Mouse (Mus musculus) stomach, embryonic 14.5 days (tissue): ENCODE measurements around the gene Fam20c. TPM values are rescaled to one million over a fixed set of nuclear protein-coding genes. Genes with fewer than 3 reads are reported as not detected.

Source experiments
- ATAC-seq: fragments of 200-750 bp; cut with Nextera tagmentation; 2 replicates; pipeline ENCODE4 v1.8.0; 2017; ENCODE audit warnings: low read depth, moderate TSS enrichment; ENCODE audit not compliant: insufficient number of reproducible peaks, insufficient read depth, low FRiP score
- H3K27ac ChIP-seq: fragments of 300-500 bp; sonication (generic); 2 replicates; pipeline ENCODE4 v1.5.1; 2014; ENCODE audit warnings: mild to moderate bottlenecking, low read length, moderate library complexity, mixed read lengths
- H3K27me3 ChIP-seq: fragments of 300-500 bp; sonication (generic); 2 replicates; pipeline ENCODE4 v1.6.1; 2014; ENCODE audit warnings: low read length, control low read depth, mixed read lengths; ENCODE audit not compliant: control insufficient read depth, insufficient read depth
- H3K36me3 ChIP-seq: fragments of 300-500 bp; sonication (generic); 2 replicates; pipeline ENCODE4 v1.6.1; 2014; ENCODE audit warnings: mild to moderate bottlenecking, control low read depth, low read length, moderate library complexity, mixed read lengths; ENCODE audit not compliant: control insufficient read depth, insufficient read depth
- H3K4me1 ChIP-seq: fragments of 300-500 bp; sonication (generic); 2 replicates; pipeline ENCODE4 v1.6.1; 2014; ENCODE audit warnings: low read length, control low read depth, mixed read lengths; ENCODE audit not compliant: control insufficient read depth, insufficient read depth
- H3K4me2 ChIP-seq: fragments of 300-500 bp; sonication (generic); replicated peaks from 2 replicates; pipeline ENCODE4 v1.6.1; 2014; ENCODE audit warnings: low read depth, low read length, control low read depth
- H3K4me3 ChIP-seq: fragments of 300-500 bp; sonication (generic); 2 replicates; pipeline ENCODE4 v1.5.1; 2014; ENCODE audit warnings: low read depth, low read length, control low read depth
- H3K9ac ChIP-seq: fragments of 300-500 bp; sonication (generic); replicated peaks from 2 replicates; pipeline ENCODE4 v1.6.1; 2014; ENCODE audit warnings: low read depth, mild to moderate bottlenecking, control low read depth, low read length, moderate library complexity, mixed read lengths
- H3K9me3 ChIP-seq: fragments of 300-500 bp; sonication (generic); 2 replicates; pipeline ENCODE4 v1.6.1; 2016; ENCODE audit warnings: low read depth, low read length, control low read depth; ENCODE audit not compliant: control insufficient read depth
- WGBS: fragments of 180-500 bp; shearing (Covaris S2); extraction: QIAGEN DNeasy Blood & Tissue Kit; methylation state at CpG from one replicate; pipeline ENCODE4 v1.1.7; 2014; 5-methylcytosine and 5-hydroxymethylcytosine counted together
- polyA plus RNA-seq: library from polyadenylated mRNA; unstranded; fragments of >200 nt; fragmentation: Nextera tagmentation; extraction: Ambion mirVana; gene quantifications from 2 replicates; pipeline ENCODE4 v1.2.1, GENCODE M21; 2014

Gene Fam20c
- polyA plus RNA-seq, 1 experiment from 2014 or later: 8.9 TPM

DNA sequence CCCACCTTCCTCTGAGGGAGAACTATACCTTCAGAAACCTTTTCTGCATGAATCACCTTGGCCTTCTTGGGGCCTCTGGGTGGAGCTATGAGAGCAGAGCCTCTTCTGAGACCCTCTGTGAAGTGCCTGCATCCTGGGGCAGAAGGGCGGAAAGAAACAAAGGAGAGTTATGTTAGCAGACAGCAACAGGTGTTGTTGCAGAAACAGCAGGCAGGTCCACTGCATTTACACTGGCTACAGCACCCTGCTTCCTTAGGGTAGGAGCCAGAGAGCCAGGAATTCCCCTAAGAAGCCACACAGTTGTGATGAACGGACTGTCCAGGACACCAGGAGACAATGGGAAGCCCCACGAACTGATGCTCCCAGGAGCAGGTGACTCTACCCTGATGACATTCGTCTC, 1.0 kb upstream of the Fam20c start:
- H3K4me3 ChIP-seq: no peak overlapping the region
- peaks cover 25% of the 10 kb centered on the region; the same call in 1 of the 2 replicates for H3K4me1 ChIP-seq
- no peak overlapping the region for H3K27ac ChIP-seq
- peak overlapping the region; percentile 91; the same call in 1 of the 2 replicates for H3K4me2 ChIP-seq
- H3K9ac ChIP-seq: no peak overlapping the region
- WGBS: 63% methylated on average over 4 of the region's 4 CpGs
- no peak for ATAC-seq
- no peaks in the 10 kb centered on the region for H3K9me3 ChIP-seq
- H3K36me3 ChIP-seq: no peaks in the 10 kb centered on the region
- H3K27me3 ChIP-seq: no peaks in the 10 kb centered on the region

- WGBS: 8% methylated on average over 9 of the region's 9 CpGs
- peaks cover 25% of the 10 kb centered on the region; the same call in 1 of the 2 replicates for H3K4me1 ChIP-seq
- H3K4me3 ChIP-seq: peak overlapping the region; percentile 59
- peak overlapping the region; percentile 91 for H3K4me2 ChIP-seq
- no peak overlapping the region for H3K9ac ChIP-seq
- no peaks in the 10 kb centered on the region for H3K27me3 ChIP-seq
- H3K9me3 ChIP-seq: no peaks in the 10 kb centered on the region
- no peaks in the 10 kb centered on the region for H3K36me3 ChIP-seq
- ATAC-seq: no peak
- peak overlapping the region; percentile 86; the same call in 1 of the 2 replicates for H3K27ac ChIP-seq
These were observed 390 bp upstream of the Fam20c start for GRCm38 (mm10) chr5:138753946-138754302.

GRCm38 (mm10) chr5:138755121-138755452, 773 bp downstream of the Fam20c start:
- Histone ChIP-seq H3K27me3 (no peaks in the 10 kb centered on the region), H3K36me3 (no peaks in the 10 kb centered on the region), H3K4me3 (peak overlapping the region; percentile 59), H3K27ac (peak overlapping the region; percentile 86; the same call in 1 of the 2 replicates), H3K4me1 (peaks cover 28% of the 10 kb centered on the region; the same call in 1 of the 2 replicates), H3K4me2 (peak overlapping the region; percentile 91), H3K9me3 (no peaks in the 10 kb centered on the region), H3K9ac (peak overlapping the region; percentile 65)
- ATAC-seq: no peak
- 3% methylated on average over 31 of the region's 34 CpGs for WGBS

GRCm38 (mm10) chr5:138755453-138756301, 1.4 kb downstream of the Fam20c start:
- peaks cover 28% of the 10 kb centered on the region; the same call in 1 of the 2 replicates for H3K4me1 ChIP-seq
- no peaks in the 10 kb centered on the region for H3K27me3 ChIP-seq
- H3K4me2 ChIP-seq: peak overlapping the region; percentile 91
- peak overlapping the region; percentile 65; the same call in 1 of the 2 replicates for H3K9ac ChIP-seq
- H3K9me3 ChIP-seq: no peaks in the 10 kb centered on the region
- H3K4me3 ChIP-seq: peak overlapping the region; percentile 59
- ATAC-seq: no peak
- H3K27ac ChIP-seq: peak overlapping the region; percentile 72; the same call in 1 of the 2 replicates
- 2% methylated on average over 61 of the region's 61 CpGs for WGBS
- no peaks in the 10 kb centered on the region for H3K36me3 ChIP-seq

- ATAC-seq: peak; percentile 21; the same call in 1 of the 2 replicates
- Histone ChIP-seq H3K27me3 (no peaks in the 10 kb centered on the region), H3K9me3 (no peaks in the 10 kb centered on the region), H3K4me3 (peak overlapping the region; percentile 59), H3K4me2 (peak overlapping the region; percentile 91), H3K4me1 (peaks cover 28% of the 10 kb centered on the region; the same call in 1 of the 2 replicates), H3K36me3 (no peaks in the 10 kb centered on the region), H3K9ac (no peak overlapping the region), H3K27ac (peak overlapping the region; percentile 72)
- WGBS: 22% methylated on average over 15 of the region's 15 CpGs
These were observed 2.2 kb downstream of the Fam20c start for GRCm38 (mm10) chr5:138756311-138757085.

DNA sequence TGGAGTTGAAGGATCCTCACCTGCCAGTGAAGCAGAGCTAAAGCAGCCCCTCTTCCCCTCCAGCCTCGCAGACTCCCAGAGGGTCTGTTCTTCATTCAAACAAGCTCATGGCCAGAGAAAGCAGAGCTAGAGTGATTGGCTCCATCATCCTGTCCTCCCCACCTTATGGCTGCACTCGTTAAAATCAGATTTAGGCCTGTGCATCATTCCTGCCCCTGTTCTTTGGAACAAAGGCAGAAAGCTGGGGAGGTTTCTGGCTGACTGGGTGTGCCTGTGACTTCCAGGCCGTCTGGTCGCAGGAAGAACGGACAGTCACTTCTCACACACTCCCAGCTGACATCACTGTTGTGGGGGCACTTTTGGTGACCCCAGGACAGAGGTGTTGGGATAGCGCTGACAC, 2.8 kb downstream of the Fam20c start:
- Histone ChIP-seq H3K4me2 (peak overlapping the region; percentile 91), H3K27ac (peak overlapping the region; percentile 72; the same call in 1 of the 2 replicates), H3K9ac (0 out of 2 replicates have a peak overlapping the region, but pooled peaks have one; percentile 14), H3K4me1 (peaks cover 28% of the 10 kb centered on the region; the same call in 1 of the 2 replicates), H3K27me3 (no peaks in the 10 kb centered on the region), H3K36me3 (no peaks in the 10 kb centered on the region), H3K9me3 (no peaks in the 10 kb centered on the region), H3K4me3 (peak overlapping the region; percentile 59; the same call in 1 of the 2 replicates)
- ATAC-seq: no peak
- WGBS: 64% methylated on average over 6 of the region's 6 CpGs

- H3K36me3 ChIP-seq: no peaks in the 10 kb centered on the region
- H3K4me3 ChIP-seq: no peak overlapping the region
- peak overlapping the region; percentile 91; the same call in 1 of the 2 replicates for H3K4me2 ChIP-seq
- no peak overlapping the region for H3K9ac ChIP-seq
- H3K27ac ChIP-seq: no peak overlapping the region
- no peaks in the 10 kb centered on the region for H3K9me3 ChIP-seq
- WGBS: 90% methylated on average over 12 of the region's 12 CpGs
- no peak for ATAC-seq
- H3K4me1 ChIP-seq: peaks cover 28% of the 10 kb centered on the region; the same call in 1 of the 2 replicates
- H3K27me3 ChIP-seq: no peaks in the 10 kb centered on the region
These were observed 3.3 kb downstream of the Fam20c start for GRCm38 (mm10) chr5:138757616-138758015.

DNA sequence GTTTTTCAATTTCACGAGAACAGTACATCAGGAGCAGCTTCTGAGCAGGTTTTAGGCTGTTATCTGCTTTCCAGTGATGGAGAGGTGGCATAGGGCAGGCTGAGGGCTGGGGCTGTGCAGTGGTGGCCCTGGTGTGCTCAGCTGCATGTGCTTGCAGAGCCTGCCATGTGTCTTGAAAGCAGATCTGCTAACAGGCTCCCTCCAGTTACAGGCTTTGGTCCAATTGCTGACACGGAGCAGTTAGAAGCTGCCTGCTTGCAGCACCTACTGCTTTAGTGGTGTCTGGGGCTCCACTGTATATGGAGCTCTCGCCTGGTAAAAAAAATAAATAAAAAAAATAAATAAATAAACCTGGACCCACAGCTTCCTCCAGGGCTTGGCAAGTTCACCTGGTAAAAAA, 4.2 kb downstream of the Fam20c start:
- Histone ChIP-seq H3K36me3 (no peaks in the 10 kb centered on the region), H3K27me3 (no peaks in the 10 kb centered on the region), H3K4me1 (peaks cover 27% of the 10 kb centered on the region; the same call in 1 of the 2 replicates), H3K27ac (no peak overlapping the region), H3K9ac (no peak overlapping the region), H3K4me3 (no peak overlapping the region), H3K9me3 (no peaks in the 10 kb centered on the region), H3K4me2 (no peak overlapping the region)
- WGBS: 63% methylated on average over 3 of the region's 3 CpGs
- no peak for ATAC-seq
